Mouse (Mus musculus) urinary bladder, adult 2 months (tissue): ENCODE measurements around the gene Ifnar2. TPM values are rescaled to one million over a fixed set of nuclear protein-coding genes. Genes with fewer than 3 reads are reported as not detected.
"Not testable (repeated sequence)": the region's sequence is repeated elsewhere in the genome, so short reads cannot be mapped to it uniquely, and the experiment has no call there.

Experiments used
- DNase-seq: peaks from one replicate; pipeline ENCODE4 v3.0.0; 2022; ENCODE audit warnings: low spot score
- polyA plus RNA-seq: library from polyadenylated mRNA; depleted of rRNA; stranded (reverse); fragments of >200 nt; gene quantifications from 2 replicates; pipeline ENCODE4 v1.2.3, GENCODE M21; 2012

The Ifnar2 gene
- polyA plus RNA-seq, 1 experiment, result 57.9 TPM

- no peak for DNase-seq
Measured at GRCm38 (mm10) chr16:91426586-91426985, 54.0 kb downstream of the Ifnar2 start.

GRCm38 (mm10) chr16:91427461-91427860, 54.9 kb downstream of the Ifnar2 start:
- no peak for DNase-seq

- no peak for DNase-seq
Measured at GRCm38 (mm10) chr16:91428259-91428865, 55.8 kb downstream of the Ifnar2 start.

- no peak for DNase-seq
Measured at GRCm38 (mm10) chr16:91432720-91433328, 60.2 kb downstream of the Ifnar2 start.

- DNase-seq, result no peak
Measured at GRCm38 (mm10) chr16:91433329-91433933, 60.8 kb downstream of the Ifnar2 start.

- no peak for DNase-seq
Measured at GRCm38 (mm10) chr16:91434119-91434518, 61.5 kb downstream of the Ifnar2 start.

GRCm38 (mm10) chr16:91438081-91438480, 65.5 kb downstream of the Ifnar2 start:
- no peak for DNase-seq

- DNase-seq, result not testable (repeated sequence)
Measured at GRCm38 (mm10) chr16:91438599-91438998, 66.0 kb downstream of the Ifnar2 start.

- DNase-seq, result no peak
Measured at GRCm38 (mm10) chr16:91441366-91441765, 68.8 kb downstream of the Ifnar2 start.

GRCm38 (mm10) chr16:91441811-91442240, 69.2 kb downstream of the Ifnar2 start:
- DNase-seq, result no peak

- DNase-seq, result no peak
Measured at GRCm38 (mm10) chr16:91442446-91442845, 69.9 kb downstream of the Ifnar2 start.

- no peak for DNase-seq
Measured at GRCm38 (mm10) chr16:91443211-91443611, 70.6 kb downstream of the Ifnar2 start.

- DNase-seq, result no peak
Measured at GRCm38 (mm10) chr16:91444847-91445246, 72.3 kb downstream of the Ifnar2 start.

- DNase-seq, result no peak
Measured at GRCm38 (mm10) chr16:91445566-91445965, 73.0 kb downstream of the Ifnar2 start.

- no peak for DNase-seq
Measured at GRCm38 (mm10) chr16:91446778-91447511, 74.4 kb downstream of the Ifnar2 start.

GRCm38 (mm10) chr16:91447512-91447900, 74.9 kb downstream of the Ifnar2 start:
- no peak for DNase-seq

GRCm38 (mm10) chr16:91448088-91448487, 75.5 kb downstream of the Ifnar2 start:
- no peak for DNase-seq

- DNase-seq, result no peak
Measured at GRCm38 (mm10) chr16:91448895-91449294, 76.3 kb downstream of the Ifnar2 start.

GRCm38 (mm10) chr16:91450137-91451064, 77.8 kb downstream of the Ifnar2 start:
- no peak for DNase-seq

GRCm38 (mm10) chr16:91451949-91452348, 79.4 kb downstream of the Ifnar2 start:
- DNase-seq, result no peak

- DNase-seq, result no peak
Measured at GRCm38 (mm10) chr16:91452363-91452896, 79.8 kb downstream of the Ifnar2 start.
